Mouse (Mus musculus) liver, embryonic 12.5 days (tissue): ENCODE measurements around the gene Gsc2. TPM values are rescaled to one million over a fixed set of nuclear protein-coding genes. Genes with fewer than 3 reads are reported as not detected.
"Not testable (repeated sequence)": the region's sequence is repeated elsewhere in the genome, so short reads cannot be mapped to it uniquely, and the experiment has no call there.

Experiments used
- ATAC-seq: fragments of 200-750 bp; cut with Nextera tagmentation; 2 replicates; pipeline ENCODE4 v1.8.0; 2017; ENCODE audit warnings: moderate number of reproducible peaks, mild to moderate bottlenecking, moderate library complexity
- H3K27ac ChIP-seq: fragments of 300-500 bp; sonication (generic); 2 replicates; pipeline ENCODE4 v1.5.1; 2016; ENCODE audit warnings: mild to moderate bottlenecking
- H3K27me3 ChIP-seq: fragments of 300-500 bp; sonication (generic); replicated peaks from 2 replicates; pipeline ENCODE4 v1.6.1; 2016; ENCODE audit warnings: mild to moderate bottlenecking, moderate library complexity
- H3K36me3 ChIP-seq: fragments of 300-500 bp; sonication (generic); 2 replicates; pipeline ENCODE4 v1.6.1; 2016; ENCODE audit warnings: mild to moderate bottlenecking, moderate library complexity
- H3K4me1 ChIP-seq: fragments of 300-500 bp; sonication (generic); 2 replicates; pipeline ENCODE4 v1.6.1; 2016
- H3K4me2 ChIP-seq: fragments of 300-500 bp; sonication (generic); 2 replicates; pipeline ENCODE4 v1.6.1; 2016; ENCODE audit warnings: mild to moderate bottlenecking, moderate library complexity
- H3K4me3 ChIP-seq: fragments of 300-500 bp; sonication (generic); 2 replicates; pipeline ENCODE4 v1.5.1; 2016; ENCODE audit warnings: mild to moderate bottlenecking, moderate library complexity
- H3K9ac ChIP-seq: fragments of 300-500 bp; sonication (generic); 2 replicates; pipeline ENCODE4 v1.6.1; 2016; ENCODE audit warnings: mild to moderate bottlenecking, moderate library complexity
- H3K9me3 ChIP-seq: fragments of 300-500 bp; sonication (generic); replicated peaks from 2 replicates; pipeline ENCODE4 v1.6.1; 2016; ENCODE audit warnings: mild to moderate bottlenecking, moderate library complexity
- WGBS: fragments of 180-500 bp; shearing (Covaris S2); methylation state at CpG from one replicate; pipeline ENCODE4 v1.1.7; 2016; ENCODE audit not compliant: insufficient replicate concordance; 5-methylcytosine and 5-hydroxymethylcytosine counted together
- polyA plus RNA-seq: library from polyadenylated mRNA; unstranded; fragments of >200 nt; fragmentation: Nextera tagmentation; extraction: Ambion mirVana; gene quantifications from 2 replicates; pipeline ENCODE4 v1.2.1, GENCODE M21; 2016

Gsc2 gene
- not detected in 2 replicates for polyA plus RNA-seq

GRCm38 (mm10) chr16:17914307-17915249 lies at the start of gene Gsc2:
Gene Gsc2 (minus strand): TSS chr16:17915059.
- Histone ChIP-seq H3K4me2 (peak within 1 kb of the TSS; percentile 72), H3K27ac (no peak within 1 kb of the TSS), H3K9me3 (no peaks in the 10 kb centered on the region), H3K4me1 (peaks cover 24% of the 10 kb centered on the region), H3K27me3 (peaks cover 75% of the 10 kb centered on the region), H3K9ac (peak within 1 kb of the TSS; percentile 45; the same call in 1 of the 2 replicates), H3K4me3 (peak within 1 kb of the TSS; percentile 50), H3K36me3 (no peaks in the 10 kb centered on the region)
- 2% methylated on average over 103 of the region's 106 CpGs for WGBS
- no peak for ATAC-seq

GRCm38 (mm10) chr16:17962091-17962490 lies 47.2 kb upstream of the Gsc2 start:
- Histone ChIP-seq H3K4me2 (no peak overlapping the region), H3K9ac (no peak overlapping the region), H3K36me3 (no peaks in the 10 kb centered on the region), H3K27ac (no peak overlapping the region), H3K4me3 (no peak overlapping the region), H3K27me3 (peaks cover 4% of the 10 kb centered on the region; the same call in 1 of the 2 replicates), H3K9me3 (no peaks in the 10 kb centered on the region), H3K4me1 (no peaks in the 10 kb centered on the region)
- 61% methylated on average over 7 of the region's 7 CpGs for WGBS
- no peak for ATAC-seq

- H3K4me3 ChIP-seq, H3K36me3 ChIP-seq, H3K4me2 ChIP-seq, H3K27me3 ChIP-seq, H3K27ac ChIP-seq, H3K9ac ChIP-seq, ATAC-seq, H3K4me1 ChIP-seq, H3K9me3 ChIP-seq: not testable (repeated sequence)
- WGBS = 91% methylated on average over 17 of the region's 17 CpGs
These were observed 41.3 kb upstream of the Gsc2 start for GRCm38 (mm10) chr16:17956052-17956638.

GRCm38 (mm10) chr16:17951618-17952017 lies 36.8 kb upstream of the Gsc2 start:
- Histone ChIP-seq H3K9ac (no peak overlapping the region), H3K9me3 (no peaks in the 10 kb centered on the region), H3K4me1 (0 out of 2 replicates have a peak, but pooled peaks cover 3% of the 10 kb centered on the region), H3K27ac (no peak overlapping the region), H3K4me3 (no peak overlapping the region), H3K36me3 (no peaks in the 10 kb centered on the region), H3K27me3 (0 out of 2 replicates have a peak, but pooled peaks cover 4% of the 10 kb centered on the region), H3K4me2 (no peak overlapping the region)
- no peak for ATAC-seq
- 58% methylated on average over 4 of the region's 4 CpGs for WGBS

GRCm38 (mm10) chr16:17950068-17950467 lies 35.2 kb upstream of the Gsc2 start:
- ATAC-seq = no peak
- Histone ChIP-seq H3K27me3 (0 out of 2 replicates have a peak, but pooled peaks cover 4% of the 10 kb centered on the region), H3K4me2 (no peak overlapping the region), H3K4me1 (0 out of 2 replicates have a peak, but pooled peaks cover 3% of the 10 kb centered on the region), H3K4me3 (no peak overlapping the region), H3K9ac (no peak overlapping the region), H3K27ac (no peak overlapping the region), H3K9me3 (no peaks in the 10 kb centered on the region), H3K36me3 (no peaks in the 10 kb centered on the region)
- 61% methylated on average over 4 of the region's 4 CpGs for WGBS

- Histone ChIP-seq H3K27ac (no peak overlapping the region), H3K4me2 (no peak overlapping the region), H3K27me3 (0 out of 2 replicates have a peak, but pooled peaks cover 4% of the 10 kb centered on the region), H3K36me3 (no peaks in the 10 kb centered on the region), H3K4me1 (0 out of 2 replicates have a peak, but pooled peaks cover 3% of the 10 kb centered on the region), H3K9me3 (no peaks in the 10 kb centered on the region), H3K9ac (no peak overlapping the region), H3K4me3 (no peak overlapping the region)
- ATAC-seq = no peak
- 40% methylated on average over 2 of the region's 2 CpGs for WGBS
These were observed 34.6 kb upstream of the Gsc2 start for GRCm38 (mm10) chr16:17949421-17949877.

- 0 out of 2 replicates have a peak, but pooled peaks cover 4% of the 10 kb centered on the region for H3K27me3 ChIP-seq
- no peak overlapping the region for H3K9ac ChIP-seq
- ATAC-seq = no peak
- no peaks in the 10 kb centered on the region for H3K36me3 ChIP-seq
- 52% methylated on average over 7 of the region's 7 CpGs for WGBS
- no peak overlapping the region for H3K4me3 ChIP-seq
- no peak overlapping the region for H3K27ac ChIP-seq
- no peaks in the 10 kb centered on the region for H3K9me3 ChIP-seq
- no peaks in the 10 kb centered on the region for H3K4me1 ChIP-seq
- H3K4me2 ChIP-seq = no peak overlapping the region
These were observed 30.4 kb upstream of the Gsc2 start for GRCm38 (mm10) chr16:17945081-17945831.

- ATAC-seq = no peak
- H3K27me3 ChIP-seq = no peaks in the 10 kb centered on the region
- WGBS = 63% methylated on average over 8 of the region's 8 CpGs
These were observed 28.6 kb upstream of the Gsc2 start for GRCm38 (mm10) chr16:17943466-17943865.

GRCm38 (mm10) chr16:17939255-17939751 lies 24.4 kb upstream of the Gsc2 start:
- Histone ChIP-seq H3K4me2 (peak overlapping the region; percentile 57), H3K9me3 (no peaks in the 10 kb centered on the region), H3K36me3 (no peaks in the 10 kb centered on the region), H3K27me3 (no peaks in the 10 kb centered on the region; the same call in 1 of the 2 replicates), H3K4me3 (no peak overlapping the region), H3K27ac (peak overlapping the region; percentile 87), H3K9ac (peak overlapping the region; percentile 47), H3K4me1 (peaks cover 36% of the 10 kb centered on the region)
- 21% methylated on average over 9 of the region's 9 CpGs for WGBS
- peak; percentile 89 for ATAC-seq

More at GRCm38 (mm10) chr16:17943466-17943865, 28.6 kb upstream of the Gsc2 start:
- peaks cover 12% of the 10 kb centered on the region for H3K4me1 ChIP-seq
- no peak overlapping the region for H3K4me3 ChIP-seq
- no peak overlapping the region for H3K4me2 ChIP-seq
- no peaks in the 10 kb centered on the region for H3K9me3 ChIP-seq
- no peak overlapping the region for H3K9ac ChIP-seq
- H3K36me3 ChIP-seq = no peaks in the 10 kb centered on the region
- H3K27ac ChIP-seq = no peak overlapping the region

- Histone ChIP-seq H3K4me1 (peaks cover 41% of the 10 kb centered on the region), H3K27ac (peak overlapping the region; percentile 87), H3K27me3 (no peaks in the 10 kb centered on the region; the same call in 1 of the 2 replicates), H3K36me3 (no peaks in the 10 kb centered on the region), H3K4me2 (peak overlapping the region; percentile 57), H3K9ac (peak overlapping the region; percentile 47), H3K9me3 (no peaks in the 10 kb centered on the region), H3K4me3 (no peak overlapping the region)
- WGBS = 7% methylated on average over 7 of the region's 7 CpGs
- ATAC-seq = peak; percentile 89
These were observed 24.0 kb upstream of the Gsc2 start for GRCm38 (mm10) chr16:17938821-17939220.

GRCm38 (mm10) chr16:17938187-17938586 lies 23.3 kb upstream of the Gsc2 start:
- no peaks in the 10 kb centered on the region for H3K9me3 ChIP-seq
- H3K36me3 ChIP-seq = no peaks in the 10 kb centered on the region
- H3K4me2 ChIP-seq = peak overlapping the region; percentile 57
- WGBS = 30% methylated on average over 7 of the region's 7 CpGs
- H3K9ac ChIP-seq = 0 out of 2 replicates have a peak overlapping the region, but pooled peaks have one; percentile 47
- ATAC-seq = no peak
- H3K27me3 ChIP-seq = no peaks in the 10 kb centered on the region; the same call in 1 of the 2 replicates
- peak overlapping the region; percentile 87 for H3K27ac ChIP-seq
- no peak overlapping the region for H3K4me3 ChIP-seq
- peaks cover 48% of the 10 kb centered on the region for H3K4me1 ChIP-seq
